Mouse (Mus musculus): ENCODE results near the gene Fam136a.
"Not testable (repeated sequence)": the region's sequence is repeated elsewhere in the genome, so short reads cannot be mapped to it uniquely, and the experiment has no call there.

Gene Fam136a

DNA sequence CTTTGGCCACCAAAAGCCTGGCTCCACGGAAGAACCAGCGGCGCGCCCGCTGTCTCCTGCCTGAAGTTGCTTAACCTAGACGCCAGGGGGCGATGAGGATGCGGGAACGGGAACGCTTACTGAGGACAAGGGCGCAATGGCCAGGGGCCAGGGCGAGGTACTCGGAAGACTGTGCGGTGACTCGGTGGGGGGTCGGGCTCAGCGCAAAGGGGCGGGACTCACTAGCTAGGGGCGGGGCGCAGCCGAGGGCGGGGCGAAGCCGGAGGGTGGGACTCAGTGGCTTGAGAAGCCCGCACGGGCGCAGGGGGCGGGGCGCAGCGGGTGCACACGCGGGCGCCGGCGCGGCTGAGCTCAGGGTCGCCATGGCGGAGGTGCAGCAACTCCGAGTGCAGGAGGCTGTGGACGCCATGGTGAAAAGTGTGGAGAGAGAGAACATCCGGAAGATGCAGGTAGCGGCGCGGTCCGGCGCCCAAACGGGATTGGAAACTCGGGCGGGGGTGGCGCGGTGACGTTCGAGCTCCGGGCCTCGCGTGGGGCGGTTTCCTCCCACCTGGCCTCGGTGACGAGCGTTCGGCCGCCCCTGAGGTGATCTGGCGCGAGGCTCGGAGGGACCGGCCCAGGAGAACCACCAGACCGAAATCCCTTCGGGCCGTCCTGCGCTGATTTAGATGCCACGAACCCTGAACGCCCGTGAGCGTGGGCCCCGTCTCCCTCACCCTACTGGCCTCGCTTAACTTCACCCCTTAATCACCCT is at the start of gene Fam136a:
Fam136a (plus strand) TSS at position 276 of the 754 bp plus-strand sequence.
- in situ Hi-C loops (cut with MboI, MseI): loop anchor here (5.0 kb wide), 1 partner anchor 37 kb away; the partner anchor contains the start of gene Tia1

DNA sequence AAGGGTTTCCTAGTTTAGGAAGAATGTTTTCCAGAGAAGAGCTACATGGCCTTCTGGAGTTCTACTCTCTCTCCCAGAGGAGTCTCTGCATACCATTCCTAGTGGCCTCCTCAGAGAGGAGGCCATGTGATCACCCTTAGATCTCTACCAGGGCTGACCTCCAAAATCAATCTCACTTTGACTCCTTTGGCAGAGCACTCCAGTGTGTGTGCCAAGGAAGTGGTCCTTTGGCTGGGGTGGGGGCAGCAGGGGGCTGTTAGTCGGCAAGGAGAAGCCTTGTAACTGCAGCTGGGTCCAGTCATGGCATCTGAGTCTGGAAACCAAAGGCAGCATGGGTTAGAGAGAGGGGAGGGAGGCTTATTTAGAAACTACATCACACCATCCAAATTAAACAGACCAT is 48.4 kb upstream of the Fam136a start:
- in situ Hi-C loops (cut with MboI, MseI): no loop called here

DNA sequence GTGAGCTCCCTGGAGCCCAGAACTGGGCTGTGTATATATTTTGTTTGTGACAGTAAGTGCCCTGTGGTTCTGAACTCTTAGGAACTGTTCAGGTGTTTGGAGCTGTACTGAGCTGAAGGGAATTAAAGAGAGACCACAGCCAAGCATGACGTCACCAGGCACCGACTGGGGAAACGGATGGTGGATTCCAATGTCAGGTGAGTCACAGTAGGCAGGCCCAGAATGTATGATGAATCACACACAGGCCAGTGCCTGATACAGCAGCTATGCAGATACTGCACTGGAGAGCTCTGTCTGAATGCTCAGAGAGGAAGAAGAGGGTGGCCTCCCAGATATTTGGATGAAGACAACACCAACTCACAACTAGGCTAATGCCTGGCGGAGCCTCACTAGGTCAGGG is 46.6 kb upstream of the Fam136a start:
- in situ Hi-C loops (cut with MboI, MseI): no loop called here

DNA sequence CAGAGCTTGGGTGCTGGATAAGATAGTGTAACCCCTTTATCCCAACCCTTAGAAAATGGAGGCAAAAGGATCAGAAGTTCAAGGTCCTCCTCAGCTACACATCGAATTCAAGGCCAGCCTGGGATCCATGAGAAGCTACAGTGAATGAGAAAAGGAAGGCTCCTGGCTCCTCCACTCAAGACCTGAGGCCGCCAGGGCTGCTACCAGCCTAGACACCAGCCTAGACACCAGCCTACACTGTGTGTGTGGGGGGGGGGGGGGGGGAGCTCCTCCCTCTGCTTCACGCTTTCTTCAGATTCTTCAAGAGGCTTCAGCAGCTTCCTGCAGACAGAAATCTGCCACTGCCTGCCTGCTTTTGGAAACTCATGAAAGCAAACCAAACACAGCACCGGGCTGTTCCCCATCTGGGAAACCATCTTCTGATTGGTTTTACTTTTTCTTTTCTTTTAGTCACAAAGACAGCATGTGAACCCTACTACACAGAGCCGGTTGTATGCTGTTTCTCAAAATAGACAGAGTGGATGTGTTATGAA is 43.3 kb upstream of the Fam136a start:
- in situ Hi-C loops (cut with MboI, MseI): loop anchor here (5.0 to 10.0 kb wide), 2 partner anchors 40 to 167 kb away; no protein-coding TSS in a partner anchor

DNA sequence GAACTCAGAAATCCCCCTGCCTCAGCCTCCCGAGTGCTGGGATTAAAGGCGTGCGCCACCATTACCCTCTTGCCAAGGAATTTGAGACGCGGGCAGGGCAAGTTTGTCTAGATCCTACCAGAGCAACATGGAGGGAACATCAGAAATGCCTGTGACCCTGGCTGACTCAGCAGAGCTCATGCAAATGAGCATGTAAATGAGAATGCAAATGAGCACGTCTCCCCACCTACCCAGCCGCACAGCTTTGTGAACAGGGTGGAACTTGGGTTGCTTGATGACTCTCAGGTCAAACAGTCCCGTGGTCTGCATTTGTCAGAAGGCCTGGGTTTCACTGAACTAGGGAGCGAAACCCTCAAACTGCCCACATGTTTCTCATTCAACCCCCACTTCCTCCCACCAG is 42.5 kb upstream of the Fam136a start:
- in situ Hi-C loops (cut with MboI, MseI): loop anchor here (5.0 to 10.0 kb wide), 2 partner anchors 39 to 168 kb away; no protein-coding TSS in a partner anchor

DNA sequence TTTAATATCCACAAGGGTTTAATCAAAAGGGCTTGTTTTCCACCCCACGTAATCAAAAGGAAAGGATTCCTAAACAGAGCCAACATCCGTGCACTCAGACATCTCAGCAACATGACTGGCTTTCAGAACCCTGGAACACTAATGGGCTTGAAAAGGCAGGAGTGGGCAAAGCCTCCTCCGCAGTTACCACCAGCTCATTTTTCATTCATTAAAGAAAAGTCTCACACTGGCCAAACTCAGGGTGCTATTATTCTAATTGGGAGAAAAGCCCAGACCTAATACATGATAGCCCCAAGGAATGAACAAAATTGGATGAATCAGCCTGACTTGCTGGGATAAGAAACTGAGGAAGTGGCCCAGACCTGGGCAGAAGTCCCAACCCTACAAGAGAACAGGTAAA is 41.0 kb upstream of the Fam136a start:
- in situ Hi-C loops (cut with MboI, MseI): loop anchor here (5.0 to 10.0 kb wide), 2 partner anchors 38 to 170 kb away; no protein-coding TSS in a partner anchor

DNA sequence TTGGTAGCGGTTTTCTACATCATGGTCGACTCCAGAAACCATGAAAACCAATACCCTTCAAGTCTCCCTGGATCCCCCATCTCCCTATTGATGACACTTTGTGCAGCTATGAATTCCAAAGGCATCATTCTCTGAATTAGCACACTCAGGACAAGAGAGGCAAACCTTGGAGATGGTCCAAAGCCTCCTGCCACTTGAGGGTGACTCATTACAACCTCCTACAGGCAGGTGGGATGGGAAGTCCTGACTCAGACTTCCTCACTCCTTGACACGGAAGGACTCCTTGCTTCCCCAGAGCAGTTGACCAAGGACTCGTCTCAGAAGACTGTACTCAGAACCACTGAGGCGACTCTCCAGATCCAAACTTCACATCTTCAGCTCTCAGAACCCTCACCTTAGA is 39.8 kb upstream of the Fam136a start:
- in situ Hi-C loops (cut with MboI, MseI): loop anchor here (10.0 kb wide), 1 partner anchor 171 kb away; no protein-coding TSS in a partner anchor

DNA sequence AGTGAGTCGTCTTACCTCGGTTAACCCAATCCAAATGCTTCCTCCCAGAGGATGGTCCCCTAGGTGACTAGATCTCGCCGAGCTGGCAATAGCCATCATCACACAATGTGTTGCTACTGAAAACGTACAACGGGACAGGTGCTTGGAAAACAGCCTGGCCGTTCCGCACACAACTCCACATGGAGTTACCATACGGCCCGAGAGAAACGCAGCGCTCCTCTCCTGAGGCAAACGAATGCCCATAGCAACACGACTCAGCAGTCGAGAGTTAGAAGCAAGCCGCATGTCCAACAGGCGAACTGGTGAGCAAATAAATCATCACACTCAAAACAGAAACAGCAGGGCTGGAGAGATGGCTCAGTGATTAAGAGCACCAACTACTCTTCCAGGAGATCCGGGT is 38.6 kb upstream of the Fam136a start:
- in situ Hi-C loops (cut with MboI, MseI): loop anchor here (10.0 kb wide), 1 partner anchor 172 kb away; no protein-coding TSS in a partner anchor

DNA sequence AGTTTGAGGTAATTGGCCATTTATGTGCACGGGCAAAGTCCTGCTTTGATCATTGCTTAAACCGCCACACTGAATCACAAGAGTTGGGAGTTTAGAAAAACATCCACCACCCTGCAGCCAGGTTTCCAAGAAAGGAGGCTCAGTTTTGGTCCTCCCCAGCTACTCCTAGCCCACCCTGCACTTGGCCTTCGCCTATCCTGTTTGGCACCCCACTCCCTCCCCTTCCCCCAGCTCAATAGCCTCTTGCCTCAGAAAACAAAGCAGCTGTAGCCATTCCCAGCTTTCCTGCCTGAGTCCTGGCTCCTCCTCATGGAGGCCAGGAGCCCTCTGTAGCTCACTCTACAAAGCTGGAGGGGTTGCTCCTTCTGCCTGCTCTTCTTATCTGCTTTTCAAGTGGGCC is 37.1 kb upstream of the Fam136a start:
- in situ Hi-C loops (cut with MboI, MseI): loop anchor here (10.0 kb wide), 1 partner anchor 174 kb away; no protein-coding TSS in a partner anchor

DNA sequence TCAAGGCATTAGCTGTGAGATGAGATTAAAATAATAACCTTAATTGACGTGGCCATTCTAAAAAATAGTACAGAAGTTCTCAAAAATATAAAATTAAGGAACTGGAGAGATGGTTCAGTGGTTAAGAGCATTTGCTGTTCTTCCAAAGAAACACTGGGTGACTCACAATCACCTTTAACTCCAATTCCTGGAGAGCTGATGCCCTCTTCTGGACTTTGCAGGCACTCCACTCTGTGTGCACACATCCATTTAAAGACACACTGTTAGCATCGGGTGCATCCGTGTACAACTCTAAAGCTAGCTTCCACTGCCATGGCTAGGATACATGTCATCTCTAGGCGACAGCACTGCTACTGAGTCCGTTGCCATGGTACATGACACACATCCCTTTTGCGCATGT is 35.5 kb upstream of the Fam136a start:
- in situ Hi-C loops (cut with MboI, MseI): loop anchor here (10.0 kb wide), 1 partner anchor 175 kb away; no protein-coding TSS in a partner anchor

DNA sequence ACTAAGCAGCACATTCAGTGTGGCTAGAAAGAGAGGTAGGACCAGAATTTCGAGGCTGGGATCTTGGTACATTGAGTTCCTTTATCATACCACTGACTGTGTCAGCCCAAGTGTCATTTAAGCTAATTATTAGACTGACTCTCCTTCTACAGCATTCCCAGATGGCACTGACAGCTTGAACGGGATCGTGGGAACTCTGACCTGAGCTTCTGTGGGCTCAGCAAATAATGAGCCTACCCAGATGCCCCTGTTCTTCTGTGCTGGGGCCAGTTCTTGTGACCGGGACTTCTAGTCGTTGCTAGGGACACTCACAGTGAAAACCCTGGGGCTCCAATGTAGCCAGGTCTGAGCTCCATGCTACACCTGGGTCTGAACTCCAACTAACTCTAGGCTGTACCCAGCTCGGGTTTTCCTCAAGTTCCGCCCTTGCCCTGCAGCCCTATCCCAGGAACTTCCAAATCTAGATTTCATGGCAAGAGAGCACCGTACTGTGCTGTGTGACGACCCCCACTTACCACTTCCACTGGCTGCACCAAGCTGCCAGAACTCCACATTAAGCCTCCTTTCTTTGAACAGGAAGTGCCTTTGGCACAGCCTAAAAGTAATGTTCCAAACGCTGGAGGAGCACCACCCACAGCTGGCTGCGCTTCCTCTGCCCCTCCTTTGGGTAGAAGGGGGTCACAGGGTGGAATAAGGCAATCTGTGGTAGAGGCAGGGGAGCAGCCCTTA is 30.2 kb upstream of the Fam136a start:
- in situ Hi-C loops (cut with MboI, MseI): no loop called here

DNA sequence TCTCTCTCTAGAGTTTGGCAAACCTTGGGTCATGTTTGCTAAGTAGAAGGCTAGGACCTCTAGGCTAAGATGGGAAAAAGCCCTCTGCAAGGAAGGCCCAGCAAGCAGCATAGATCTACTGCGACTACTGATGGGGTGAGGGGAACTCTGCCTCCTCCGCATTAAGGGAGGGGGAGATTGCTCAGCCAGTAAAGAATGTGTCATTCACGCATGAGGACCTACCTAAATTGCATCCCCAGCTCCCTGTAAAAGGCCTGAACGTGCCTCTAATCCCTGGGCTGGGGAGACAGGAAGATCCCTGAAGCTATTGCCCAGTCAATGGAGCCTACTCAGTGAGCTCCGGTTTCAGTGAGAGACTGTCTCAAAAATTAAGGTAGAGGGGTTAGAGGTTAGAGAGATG is 29.6 kb upstream of the Fam136a start:
- in situ Hi-C loops (cut with MboI, MseI): no loop called here

DNA sequence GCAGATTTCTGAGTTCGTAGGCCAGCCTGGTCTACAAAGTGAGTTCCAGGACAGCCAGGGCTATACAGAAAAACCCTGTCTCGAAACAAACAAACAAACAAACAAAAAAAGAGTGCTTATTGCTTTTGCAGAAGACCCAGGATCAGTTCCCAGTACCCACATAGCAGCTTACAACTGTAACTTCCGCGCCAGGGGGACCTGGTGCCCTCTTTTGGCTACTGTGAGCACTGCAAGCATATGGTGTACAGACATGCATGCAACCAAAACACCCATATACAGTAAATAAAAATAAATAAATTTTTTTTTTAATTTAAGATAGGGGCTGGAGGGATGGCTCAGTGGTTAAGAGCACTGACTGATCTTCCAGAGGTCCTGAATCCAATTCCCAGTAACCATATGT is 29.1 kb upstream of the Fam136a start:
- in situ Hi-C loops (cut with MboI, MseI): not testable (repeated sequence)

DNA sequence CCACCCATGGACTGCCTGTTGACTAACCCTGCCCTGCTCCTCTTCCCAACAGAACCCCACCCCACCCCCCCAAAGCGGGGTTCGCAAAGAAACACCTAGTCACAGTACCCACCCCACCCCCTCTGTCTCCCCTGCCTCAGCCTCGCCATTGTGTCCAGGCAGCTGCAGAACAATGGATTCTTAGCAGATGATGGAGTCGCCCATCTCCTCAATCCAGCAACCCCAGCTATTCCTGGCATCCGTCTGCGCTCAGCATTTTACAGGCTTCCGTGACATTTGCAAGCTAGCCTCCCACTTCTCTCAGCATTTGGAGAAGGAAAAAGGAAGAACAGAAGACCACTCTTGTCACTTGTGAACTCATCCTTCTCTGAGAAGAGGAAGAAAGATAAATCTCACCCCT is 21.8 kb upstream of the Fam136a start:
- in situ Hi-C loops (cut with MboI, MseI): loop anchor here (5.0 to 10.0 kb wide), 3 partner anchors 66 to 319 kb away; partner anchors contain the start of gene Add2

DNA sequence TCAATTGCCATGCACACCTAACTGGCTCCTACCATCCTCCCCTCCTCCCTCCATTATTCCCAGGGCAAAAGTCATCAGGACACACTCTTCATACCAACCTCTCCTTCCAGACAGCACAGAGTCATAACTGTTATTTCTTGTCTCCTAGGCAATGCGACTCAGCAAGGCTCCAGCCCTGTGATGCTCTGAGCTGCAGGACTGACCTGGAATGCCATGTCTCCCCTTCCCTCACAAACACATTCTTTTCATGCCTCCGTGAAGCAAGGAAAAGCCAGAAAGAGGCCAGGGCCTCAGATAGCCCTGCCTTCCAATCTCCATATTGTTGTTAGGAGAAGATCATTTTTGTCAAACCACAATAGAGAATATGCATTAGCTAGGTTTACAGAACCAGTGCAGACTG is 19.4 kb upstream of the Fam136a start:
- in situ Hi-C loops (cut with MboI, MseI): loop anchor here (10.0 kb wide), 2 partner anchors 201 to 321 kb away; partner anchors contain the start of gene Add2

DNA sequence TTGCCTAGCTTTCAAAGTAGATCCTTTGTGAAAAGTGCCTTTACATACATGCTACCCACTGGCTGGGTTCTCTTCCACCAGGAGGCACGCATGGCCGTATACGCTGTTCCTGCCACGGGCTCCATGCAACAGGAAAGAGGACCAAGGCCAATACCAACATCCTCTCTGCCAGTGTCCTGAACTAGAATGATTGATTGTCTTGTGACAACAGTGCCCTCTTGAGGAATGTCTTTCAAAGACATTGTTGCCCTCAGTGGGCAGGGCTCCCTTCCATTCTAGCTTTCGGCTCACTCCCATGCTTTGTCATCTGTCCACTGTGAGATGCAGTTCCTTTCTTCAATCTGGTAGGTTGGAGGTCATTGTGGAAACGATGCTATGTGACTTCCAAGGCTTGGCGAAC is 16.2 kb upstream of the Fam136a start:
- in situ Hi-C loops (cut with MboI, MseI): loop anchor here (10.0 kb wide), 2 partner anchors 204 to 324 kb away; partner anchors contain the start of gene Add2

DNA sequence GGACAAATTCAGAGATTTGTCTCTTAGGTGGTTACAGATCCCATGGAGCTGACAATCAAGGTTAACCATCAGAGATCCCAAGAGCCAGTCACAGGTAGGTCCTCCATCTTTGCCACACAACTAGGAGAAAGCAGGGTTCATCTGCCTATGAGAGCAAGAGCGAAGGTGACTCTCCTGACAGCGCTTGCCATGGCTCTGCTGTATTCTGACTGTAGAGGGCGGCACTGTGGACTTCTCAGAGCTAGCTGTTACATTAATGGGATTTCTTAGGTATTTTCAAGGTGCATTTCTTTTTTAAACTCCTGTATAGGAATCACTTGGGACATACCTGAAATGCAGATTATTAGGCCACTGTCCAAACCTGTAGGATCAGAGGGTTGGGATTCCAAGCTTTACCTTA is 10.5 kb upstream of the Fam136a start:
- in situ Hi-C loops (cut with MboI, MseI): no loop called here

DNA sequence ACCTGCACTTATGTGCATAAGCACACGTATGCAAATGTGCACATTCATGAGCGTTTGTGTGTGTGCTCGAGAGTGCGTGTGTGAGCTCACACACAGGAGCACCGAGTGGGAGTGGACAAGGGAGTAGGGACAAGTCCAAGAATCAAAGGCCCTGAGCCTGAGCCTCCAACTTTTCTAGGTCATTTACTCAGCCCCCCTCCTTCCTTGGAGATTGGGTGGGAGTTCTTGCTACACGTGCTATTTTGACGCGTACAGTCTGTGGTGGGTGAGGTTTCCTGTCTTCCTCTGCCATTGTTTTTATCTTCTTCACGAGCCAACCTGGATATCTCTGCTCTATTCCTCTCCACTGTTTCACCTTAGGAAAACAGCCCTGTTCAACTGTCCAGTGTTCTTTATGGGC is 8.5 kb upstream of the Fam136a start:
- in situ Hi-C loops (cut with MboI, MseI): no loop called here

DNA sequence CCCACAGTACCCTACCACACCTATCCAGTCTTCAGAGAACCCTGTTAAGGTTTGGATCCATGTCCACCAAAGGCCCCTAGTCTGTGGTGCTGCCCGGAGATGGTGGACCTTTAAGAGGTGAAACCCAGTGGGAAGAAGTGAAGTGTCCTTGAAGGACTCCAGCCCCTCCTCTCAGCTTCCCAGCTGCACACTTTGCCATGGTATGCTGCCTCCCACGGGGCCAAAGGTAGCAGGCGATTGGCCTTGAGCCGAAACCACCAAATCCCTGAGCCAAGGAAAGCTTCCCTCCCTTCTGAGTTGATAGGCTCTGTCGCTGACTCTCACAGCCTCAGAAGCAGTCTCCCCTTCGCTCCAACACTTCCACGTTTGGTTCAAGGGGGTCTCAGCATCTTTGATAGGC is 4.8 kb upstream of the Fam136a start:
- in situ Hi-C loops (cut with MboI, MseI): loop anchor here (5.0 kb wide), 2 partner anchors 38 to 233 kb away; no protein-coding TSS in a partner anchor

DNA sequence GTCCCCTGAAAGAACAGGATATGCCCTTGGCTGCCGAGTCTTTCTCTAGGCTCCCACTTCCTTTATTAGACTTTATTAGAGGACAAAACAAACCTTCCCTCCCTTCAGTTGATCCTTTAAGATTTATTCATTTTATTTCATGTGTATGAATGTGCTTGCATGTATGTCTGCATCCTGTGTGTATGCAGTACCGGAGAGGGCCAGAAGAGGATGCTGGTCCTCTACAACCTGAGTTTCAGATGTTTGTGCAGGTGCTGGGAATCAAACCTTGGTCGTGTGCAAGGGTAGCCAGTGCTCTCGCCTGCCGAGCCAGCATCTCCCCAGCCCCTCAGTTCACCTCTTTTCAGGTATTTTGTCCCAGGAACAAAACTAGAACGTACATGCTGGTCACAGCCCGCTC is 4.1 kb upstream of the Fam136a start:
- in situ Hi-C loops (cut with MboI, MseI): loop anchor here (5.0 kb wide), 2 partner anchors 39 to 234 kb away; no protein-coding TSS in a partner anchor

DNA sequence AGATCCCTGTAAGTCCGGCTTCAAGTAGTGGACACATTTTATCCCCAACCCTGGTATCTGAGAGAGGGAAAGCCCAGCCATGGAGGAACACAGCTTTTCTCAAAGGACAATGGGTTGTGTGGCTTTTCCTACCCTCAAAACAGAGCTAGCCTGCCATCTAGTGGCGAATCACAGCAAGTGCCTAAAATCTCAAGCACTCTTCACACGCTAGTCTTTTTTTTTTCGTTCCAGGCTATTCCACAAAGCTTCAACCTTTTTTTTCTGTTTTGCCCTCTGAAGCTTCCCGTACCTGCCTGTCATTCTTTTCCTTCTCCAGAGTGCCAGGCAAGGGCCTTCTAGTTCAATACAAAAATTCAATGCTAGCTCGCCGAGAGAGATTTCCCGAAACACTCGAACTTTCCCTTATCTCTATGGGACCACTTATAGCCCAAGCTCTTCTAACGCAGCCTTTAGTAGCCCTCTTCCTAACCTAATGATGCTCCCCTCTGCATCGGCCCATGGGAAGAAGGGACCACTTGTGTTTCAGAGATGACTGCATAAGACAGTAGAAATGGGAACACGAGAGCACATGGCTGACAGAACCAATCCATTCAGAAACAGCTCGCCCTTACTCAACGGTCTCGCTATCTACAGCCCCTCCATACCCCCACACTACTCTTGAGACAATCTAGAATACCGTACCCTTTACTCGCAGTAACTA is 854 bp upstream of the Fam136a start:
- in situ Hi-C loops (cut with MboI, MseI): loop anchor here (5.0 kb wide), 3 partner anchors 38 to 237 kb away; partner anchors contain the start of gene Tia1
